Mouse (Mus musculus) ES-Bruce4 (cell line): ENCODE results near the gene Cpd. TPM values are rescaled to one million over a fixed set of nuclear protein-coding genes. Genes with fewer than 3 reads are reported as not detected.

Source experiments
- H3K27ac ChIP-seq: 2 replicates; pipeline ENCODE4 v1.5.1; 2012; ENCODE audit warnings: low read length, inconsistent platforms; ENCODE audit not compliant: insufficient read depth
- H3K27me3 ChIP-seq: 2 replicates; pipeline ENCODE4 v1.6.1; 2012; ENCODE audit warnings: mild to moderate bottlenecking, low read length, inconsistent platforms; ENCODE audit not compliant: control insufficient read depth, poor library complexity, insufficient read depth, severe bottlenecking
- H3K36me3 ChIP-seq: 2 replicates; pipeline ENCODE4 v1.6.1; 2012; ENCODE audit warnings: inconsistent platforms, mild to moderate bottlenecking, low read length, moderate library complexity; ENCODE audit not compliant: control insufficient read depth, poor library complexity, insufficient read depth, severe bottlenecking
- H3K4me1 ChIP-seq: one replicate; pipeline ENCODE4 v1.8.1; 2011; ENCODE audit warnings: low read length; ENCODE audit not compliant: control insufficient read depth, insufficient read depth
- H3K4me3 ChIP-seq: 2 replicates; pipeline ENCODE4 v1.5.1; 2011; ENCODE audit warnings: low read depth, mild to moderate bottlenecking, low read length
- H3K9ac ChIP-seq: 2 replicates; pipeline ENCODE4 v1.6.1; 2012; ENCODE audit warnings: low read depth, mild to moderate bottlenecking, inconsistent platforms; ENCODE audit not compliant: poor library complexity, severe bottlenecking
- H3K9me3 ChIP-seq: replicated peaks from 2 replicates; pipeline ENCODE4 v1.6.1; 2012; ENCODE audit warnings: mild to moderate bottlenecking, low read length, inconsistent platforms; ENCODE audit not compliant: control insufficient read depth, poor library complexity, insufficient read depth, severe bottlenecking
- CTCF ChIP-seq: IDR thresholded peaks from one replicate; pipeline ENCODE4 v1.8.1; 2011; ENCODE audit warnings: low read depth, low read length
- EP300 ChIP-seq: IDR thresholded peaks from 2 replicates; pipeline ENCODE4 v1.6.1; 2011; ENCODE audit warnings: low read depth, low read length; ENCODE audit not compliant: insufficient read depth
- POLR2A ChIP-seq: IDR thresholded peaks from one replicate; pipeline ENCODE4 v1.8.1; 2011; ENCODE audit warnings: low read length; ENCODE audit not compliant: insufficient read depth
- polyA plus RNA-seq: library from polyadenylated mRNA; stranded (reverse); fragments of >200 nt; gene quantifications from 2 replicates; pipeline ENCODE4 v1.2.4, GENCODE M21; 2011; ENCODE audit warnings: low read depth; ENCODE audit not compliant: missing spikeins, insufficient read depth, insufficient read length

Cpd gene
- polyA plus RNA-seq, 1 experiment, result 30.1 TPM

DNA sequence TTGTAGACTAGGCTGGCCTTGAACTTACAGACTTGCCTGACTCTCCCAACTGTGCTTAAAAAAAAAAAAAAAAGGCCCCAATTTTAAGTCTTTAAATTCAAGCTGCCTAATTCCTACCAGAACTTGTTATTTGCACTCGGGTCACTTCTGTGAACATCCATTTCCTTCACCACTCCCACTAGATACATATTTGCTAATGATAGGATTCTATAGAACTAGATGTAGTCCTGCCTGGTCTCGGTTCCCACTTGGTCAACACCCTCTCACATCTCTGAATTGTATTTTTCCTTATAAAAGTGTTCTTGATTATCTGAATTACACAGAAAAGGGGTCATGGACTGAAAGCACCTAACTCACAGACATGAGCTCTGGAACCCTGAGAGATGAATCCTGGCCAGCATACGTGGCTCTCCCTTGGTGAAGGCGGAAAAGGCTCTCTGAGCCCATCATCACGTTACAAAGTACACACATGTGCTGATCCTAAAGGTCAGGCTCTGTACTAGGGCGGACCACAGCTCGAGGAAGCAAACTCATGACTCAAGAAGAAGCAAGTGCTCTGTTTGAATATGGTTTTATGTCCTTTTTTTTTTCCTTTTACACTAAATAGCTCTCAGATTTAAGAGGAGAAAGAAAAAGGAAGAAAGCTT is 22.5 kb downstream of the Cpd start:
- TF ChIP-seq POLR2A (no peak), CTCF (no peak), EP300 (no peak)

DNA sequence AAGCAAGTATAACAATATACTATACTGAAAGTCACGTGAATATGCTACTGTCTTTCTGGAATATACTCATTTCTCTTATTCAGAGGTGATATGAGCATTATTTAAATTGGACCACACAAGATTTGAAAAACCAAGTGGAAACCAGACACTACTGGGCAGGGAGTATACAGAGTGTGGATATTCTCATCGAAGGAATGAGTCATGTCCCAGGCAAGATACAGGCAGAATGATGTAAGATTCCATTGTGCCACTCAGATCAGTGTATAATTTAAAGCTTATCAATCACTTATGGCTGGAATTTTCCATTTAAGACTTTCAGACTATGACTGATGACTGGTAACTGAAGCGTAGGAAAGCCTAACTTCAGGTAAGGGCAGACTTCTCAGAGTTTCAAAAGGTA is 23.2 kb downstream of the Cpd start:
- Histone ChIP-seq H3K9ac (no peak overlapping the region), H3K4me3 (no peak overlapping the region), H3K36me3 (no peaks in the 10 kb centered on the region), H3K27ac (no peak overlapping the region), H3K4me1 (no peaks in the 10 kb centered on the region), H3K9me3 (no peaks in the 10 kb centered on the region), H3K27me3 (no peaks in the 10 kb centered on the region)
- TF ChIP-seq EP300 (no peak), CTCF (no peak), POLR2A (no peak)

More for the DNA sequence above, 22.5 kb downstream of the Cpd start:
- H3K9ac ChIP-seq, result no peak overlapping the region
- no peaks in the 10 kb centered on the region for H3K27me3 ChIP-seq
- H3K4me3 ChIP-seq, result no peak overlapping the region
- no peak overlapping the region for H3K27ac ChIP-seq
- H3K9me3 ChIP-seq, result no peaks in the 10 kb centered on the region
- H3K4me1 ChIP-seq, result no peaks in the 10 kb centered on the region
- no peaks in the 10 kb centered on the region for H3K36me3 ChIP-seq

DNA sequence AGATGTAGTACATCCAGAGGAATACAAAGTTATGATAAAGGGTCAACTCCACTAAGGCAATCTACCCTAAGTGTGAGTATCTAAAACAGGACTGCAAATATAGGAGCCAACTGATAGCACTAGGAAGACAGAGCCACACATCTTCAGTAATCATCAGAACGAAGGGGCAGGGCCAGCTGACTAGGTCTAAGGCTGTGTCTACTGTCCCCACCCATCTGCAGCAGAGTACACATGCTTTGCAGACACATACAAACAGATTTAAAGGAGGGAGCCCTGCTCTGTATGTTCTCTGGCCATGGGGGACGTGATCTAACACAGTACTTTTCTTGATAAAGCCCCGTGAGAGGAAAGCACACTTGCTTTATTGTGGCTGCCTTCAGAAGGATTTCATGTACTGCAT is 25.5 kb downstream of the Cpd start:
- TF ChIP-seq EP300, result no peak
- TF ChIP-seq CTCF, result no peak
- TF ChIP-seq POLR2A, result no peak
- Histone ChIP-seq H3K27me3 (no peaks in the 10 kb centered on the region), H3K9ac (no peak overlapping the region), H3K4me1 (no peaks in the 10 kb centered on the region), H3K36me3 (no peaks in the 10 kb centered on the region), H3K9me3 (no peaks in the 10 kb centered on the region), H3K4me3 (no peak overlapping the region), H3K27ac (no peak overlapping the region)

DNA sequence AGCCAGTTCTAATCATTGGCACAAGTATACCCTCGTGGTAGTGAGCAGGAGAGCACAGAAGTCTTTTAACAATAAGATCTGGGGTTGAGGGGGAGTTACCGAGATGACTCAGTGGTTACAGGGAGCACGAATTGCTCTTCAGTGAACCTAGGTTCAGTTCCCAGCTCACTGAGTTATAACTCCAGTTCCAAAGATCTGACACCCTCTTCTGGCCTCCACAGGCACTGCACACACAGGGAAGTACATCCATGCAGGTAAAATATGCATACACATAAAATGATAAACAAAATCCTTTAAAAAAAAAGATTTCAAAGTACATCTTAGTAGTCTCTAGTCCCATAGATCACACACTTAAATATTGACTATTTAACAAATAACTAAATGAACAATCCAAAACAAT is 29.2 kb downstream of the Cpd start:
- Histone ChIP-seq H3K9ac (no peak overlapping the region), H3K36me3 (no peaks in the 10 kb centered on the region), H3K9me3 (no peaks in the 10 kb centered on the region), H3K4me1 (no peaks in the 10 kb centered on the region), H3K27me3 (no peaks in the 10 kb centered on the region), H3K27ac (no peak overlapping the region), H3K4me3 (no peak overlapping the region)
- no peak for TF ChIP-seq POLR2A
- no peak for TF ChIP-seq CTCF
- no peak for TF ChIP-seq EP300

DNA sequence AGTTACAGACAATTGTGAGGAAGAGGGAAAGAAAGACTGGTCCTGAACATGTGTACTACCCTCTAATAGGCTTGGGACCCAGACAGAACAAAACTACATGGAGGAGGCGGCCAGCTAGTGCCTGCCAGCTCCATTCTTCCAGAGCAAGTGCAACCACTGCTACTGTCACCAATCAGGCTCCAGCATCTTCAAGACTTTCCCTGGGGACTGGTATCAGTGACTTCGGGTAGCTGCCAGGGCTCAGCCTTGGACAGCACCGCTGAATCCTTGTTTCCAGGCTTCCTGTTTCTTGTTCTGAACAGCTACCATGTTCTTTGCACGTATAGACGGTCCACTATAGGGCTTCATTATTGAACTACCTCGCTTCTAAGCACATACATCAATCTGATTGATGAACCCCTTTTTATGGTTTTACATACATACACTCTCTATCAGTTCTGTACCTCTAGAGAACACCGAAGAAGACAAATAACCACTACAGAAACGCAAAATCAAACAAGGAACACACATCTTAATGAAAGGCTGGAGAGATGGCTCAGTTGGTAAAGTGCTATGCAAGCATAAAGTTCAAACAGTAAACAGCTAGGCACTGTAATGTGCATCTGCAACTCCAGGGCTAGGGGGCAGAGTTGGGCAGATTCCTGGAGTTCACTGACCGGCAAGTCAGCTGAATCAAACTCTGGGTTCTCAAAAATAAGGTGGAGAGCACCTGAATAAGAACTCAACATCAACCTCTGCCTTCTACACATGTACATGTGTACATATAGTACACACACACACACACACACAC is 35.9 kb downstream of the Cpd start:
- no peaks in the 10 kb centered on the region for H3K27me3 ChIP-seq
- TF ChIP-seq CTCF, result no peak
- H3K9ac ChIP-seq, result no peak overlapping the region
- no peaks in the 10 kb centered on the region for H3K9me3 ChIP-seq
- H3K36me3 ChIP-seq, result no peaks in the 10 kb centered on the region
- peaks cover 2% of the 10 kb centered on the region for H3K4me1 ChIP-seq
- H3K27ac ChIP-seq, result no peak overlapping the region
- no peak overlapping the region for H3K4me3 ChIP-seq

DNA sequence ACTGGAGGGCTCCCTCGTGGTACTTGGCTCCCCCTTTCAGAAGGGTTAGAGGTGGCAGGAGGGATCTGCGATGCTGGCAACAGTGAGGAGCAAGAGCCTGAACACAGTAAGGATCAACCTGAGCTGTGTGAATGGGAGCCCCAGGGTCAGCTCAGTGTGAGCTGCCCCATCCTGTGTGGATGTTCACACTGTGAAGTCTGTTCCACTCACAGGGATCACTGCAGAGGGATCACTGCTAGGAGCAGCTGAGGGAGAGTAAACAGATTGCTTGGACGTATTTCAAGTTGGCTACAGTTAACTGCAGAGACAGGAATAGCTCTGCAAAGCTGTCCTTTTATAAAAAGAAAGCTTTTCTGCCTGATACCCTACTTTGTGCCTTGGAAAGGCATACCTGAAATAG is 37.4 kb downstream of the Cpd start:
- H3K4me1 ChIP-seq, result peaks cover 2% of the 10 kb centered on the region
- H3K27ac ChIP-seq, result no peak overlapping the region
- H3K4me3 ChIP-seq, result no peak overlapping the region
- no peak overlapping the region for H3K9ac ChIP-seq
- no peaks in the 10 kb centered on the region for H3K27me3 ChIP-seq
- H3K9me3 ChIP-seq, result no peaks in the 10 kb centered on the region
- no peaks in the 10 kb centered on the region for H3K36me3 ChIP-seq
- TF ChIP-seq EP300 (no peak), POLR2A (no peak), CTCF (no peak)
